ENCODE assay signal across 8 mouse cellular contexts in genomic region chr10:69662338-69662737, GRCm38 (mm10).
DNase-seq lines count a peak whose midpoint lies in the region; ATAC-seq and TF ChIP-seq lines count a peak whose summit lies in the region.

No protein-coding gene starts in this region.

- in situ Hi-C loops in Patski (cut with MboI; ENCODE audit: low pct_unique_long_range_greater_than_20kb): loop anchor here (5.0 to 10.0 kb wide), 2 partner anchors 185 to 302 kb away; no protein-coding TSS in a partner anchor

- ATAC-seq in Patski: peak; percentile 62
- peak; percentile 61 for ATAC-seq in forebrain, postnatal 0 days
- peak; percentile 53 for ATAC-seq in hindbrain, embryonic 13.5 days (ENCODE audit: low FRiP score)
- no peak for ATAC-seq in erythroid progenitor cell, adult 5-6 weeks (replicated peaks; ENCODE audit: low FRiP score, poor library complexity, severe bottlenecking)

- H3K27ac ChIP-seq in forebrain, postnatal 0 days (ENCODE audit: low read depth, low read length): no peak overlapping the region
- H3K27ac ChIP-seq in hindbrain, embryonic 13.5 days: no peak overlapping the region; the same call in 1 of the 2 replicates

- CTCF ChIA-PET in Patski (lab: Charles Lee): interaction anchor here (0.8 to 2.1 kb wide), 9 partner anchors 16 to 209 kb away, joined by 4 to 19 read pairs (median 5); no protein-coding TSS in a partner anchor

- H3K36me3 ChIP-seq in forebrain, postnatal 0 days (ENCODE audit: insufficient read depth): no peaks in the 10 kb centered on the region
- H3K36me3 ChIP-seq in hindbrain, embryonic 13.5 days: no peaks in the 10 kb centered on the region

- no peaks in the 10 kb centered on the region for H3K27me3 ChIP-seq in Patski
- no peaks in the 10 kb centered on the region for H3K27me3 ChIP-seq in forebrain, postnatal 0 days (ENCODE audit: insufficient read depth, low read length)
- no peaks in the 10 kb centered on the region for H3K27me3 ChIP-seq in hindbrain, embryonic 13.5 days

- POLR2A ChIA-PET in Patski (lab: Charles Lee): interaction anchor here (1.0 kb wide), 1 partner anchor 183 kb away, joined by 3 read pairs; no protein-coding TSS in a partner anchor

- TF ChIP-seq CTCF in Patski (IDR thresholded peaks at IDR 0.05): peak; percentile 96
- TF ChIP-seq CTCF in forebrain, postnatal 0 days (IDR thresholded peaks at IDR 0.05; ENCODE audit: low read depth): peak; percentile 96

- H3K4me1 ChIP-seq in forebrain, postnatal 0 days (ENCODE audit: insufficient read depth): no peaks in the 10 kb centered on the region
- peaks cover 20% of the 10 kb centered on the region for H3K4me1 ChIP-seq in hindbrain, embryonic 13.5 days (replicated peaks)

- no peak for DNase-seq in Patski (ENCODE audit: low read depth, low spot score)
- peak; percentile 81 for DNase-seq in cerebellum, adult 11-12 months
- peak; percentile 89 for DNase-seq in forebrain, postnatal 0 days
- peak; percentile 73 for DNase-seq in layer of hippocampus, adult 9-11 months
- DNase-seq in lung, postnatal 25 days (ENCODE audit: low spot score): peak; percentile 77
- peak; percentile 79 for DNase-seq in retina, postnatal 7 days (ENCODE audit: low read depth, low spot score)

- no peak overlapping the region for H3K4me3 ChIP-seq in forebrain, postnatal 0 days (ENCODE audit: low read depth, low read length)
- H3K4me3 ChIP-seq in hindbrain, embryonic 13.5 days: no peak overlapping the region

- no peak overlapping the region for H3K4me2 ChIP-seq in forebrain, postnatal 0 days (ENCODE audit: low read depth)
- no peak overlapping the region for H3K4me2 ChIP-seq in hindbrain, embryonic 13.5 days

- WGBS in forebrain, postnatal 0 days: 4% methylated on average over 7 of the region's 7 CpGs
- WGBS in hindbrain, embryonic 13.5 days: 8% methylated on average over 7 of the region's 7 CpGs

- no peak overlapping the region for H3K9ac ChIP-seq in forebrain, postnatal 0 days
- H3K9ac ChIP-seq in hindbrain, embryonic 13.5 days: no peak overlapping the region; the same call in 1 of the 2 replicates

- H3K9me3 ChIP-seq in forebrain, postnatal 0 days (ENCODE audit: low read length): no peaks in the 10 kb centered on the region
- H3K9me3 ChIP-seq in hindbrain, embryonic 13.5 days: no peaks in the 10 kb centered on the region
